Mouse (Mus musculus): Measurements from ENCODE around the gene Mrpl3. TPM values are rescaled to one million over a fixed set of nuclear protein-coding genes. Genes with fewer than 3 reads are reported as not detected.

The Mrpl3 gene
- 114 and 115 TPM in 2 replicates for polyA plus RNA-seq (2016; fragmentation: Nextera tagmentation; extraction: Ambion mirVana)

- Histone ChIP-seq H3K4me2 (replicated peaks) (peak within 1 kb of the TSS; percentile 79), H3K9ac (peak within 1 kb of the TSS; percentile 95), H3K4me3 (peak within 1 kb of the TSS; percentile 97), H3K36me3 (peaks cover 31% of the 10 kb centered on the region), H3K4me1 (peaks cover 8% of the 10 kb centered on the region; the same call in 1 of the 2 replicates), H3K27me3 (replicated peaks) (no peaks in the 10 kb centered on the region), H3K9me3 (no peaks in the 10 kb centered on the region), H3K27ac (no peak within 1 kb of the TSS)
- ATAC-seq (ENCODE audit: low FRiP score, low read depth): peak; percentile 90
- WGBS: under 1% methylated on average over 31 of the region's 31 CpGs
Measured at GRCm38 (mm10) chr9:105053147-105053557, at the start of gene Mrpl3. Mrpl3 (plus strand) TSS chr9:105053239.

GRCm38 (mm10) chr9:105010721-105011120 is 42.3 kb upstream of the Mrpl3 start:
- WGBS: 38% methylated on average over 2 of the region's 2 CpGs
- no peak overlapping the region for H3K27ac ChIP-seq
- H3K36me3 ChIP-seq: no peaks in the 10 kb centered on the region
- no peak for ATAC-seq (ENCODE audit: low FRiP score, low read depth)
- no peaks in the 10 kb centered on the region for H3K9me3 ChIP-seq
- H3K4me2 ChIP-seq (replicated peaks): no peak overlapping the region
- H3K4me3 ChIP-seq: no peak overlapping the region
- no peak overlapping the region for H3K9ac ChIP-seq
- H3K27me3 ChIP-seq (replicated peaks): no peaks in the 10 kb centered on the region
- no peaks in the 10 kb centered on the region for H3K4me1 ChIP-seq

- no peak overlapping the region for H3K4me2 ChIP-seq (replicated peaks)
- no peak overlapping the region for H3K9ac ChIP-seq
- H3K36me3 ChIP-seq: no peaks in the 10 kb centered on the region
- no peak overlapping the region for H3K27ac ChIP-seq
- H3K9me3 ChIP-seq: no peaks in the 10 kb centered on the region
- no peaks in the 10 kb centered on the region for H3K4me1 ChIP-seq
- ATAC-seq (ENCODE audit: low FRiP score, low read depth): no peak
- WGBS: 91% methylated on average over 7 of the region's 7 CpGs
- H3K4me3 ChIP-seq: no peak overlapping the region
- no peaks in the 10 kb centered on the region for H3K27me3 ChIP-seq (replicated peaks)
Measured at GRCm38 (mm10) chr9:105018186-105018585, 34.9 kb upstream of the Mrpl3 start.

GRCm38 (mm10) chr9:105028311-105028710 is 24.7 kb upstream of the Mrpl3 start:
- no peaks in the 10 kb centered on the region for H3K4me1 ChIP-seq
- no peaks in the 10 kb centered on the region for H3K27me3 ChIP-seq (replicated peaks)
- no peak overlapping the region for H3K4me2 ChIP-seq (replicated peaks)
- ATAC-seq (ENCODE audit: low FRiP score, low read depth): no peak
- no peaks in the 10 kb centered on the region for H3K36me3 ChIP-seq
- no peak overlapping the region for H3K9ac ChIP-seq
- H3K4me3 ChIP-seq: no peak overlapping the region
- no peaks in the 10 kb centered on the region for H3K9me3 ChIP-seq
- 79% methylated on average over 3 of the region's 3 CpGs for WGBS
- no peak overlapping the region for H3K27ac ChIP-seq

- no peak overlapping the region for H3K27ac ChIP-seq
- no peaks in the 10 kb centered on the region for H3K36me3 ChIP-seq
- 92% methylated on average over 9 of the region's 9 CpGs for WGBS
- H3K9ac ChIP-seq: no peak overlapping the region
- H3K9me3 ChIP-seq: no peaks in the 10 kb centered on the region
- no peak overlapping the region for H3K4me3 ChIP-seq
- ATAC-seq (ENCODE audit: low FRiP score, low read depth): no peak
- H3K4me2 ChIP-seq (replicated peaks): no peak overlapping the region
- no peaks in the 10 kb centered on the region for H3K27me3 ChIP-seq (replicated peaks)
- no peaks in the 10 kb centered on the region for H3K4me1 ChIP-seq
Measured at GRCm38 (mm10) chr9:105032572-105032971, 20.5 kb upstream of the Mrpl3 start.

GRCm38 (mm10) chr9:105033641-105034040 is 19.4 kb upstream of the Mrpl3 start:
- 0 out of 2 replicates have a peak, but pooled peaks cover 2% of the 10 kb centered on the region for H3K27me3 ChIP-seq (replicated peaks)
- H3K4me3 ChIP-seq: no peak overlapping the region
- H3K27ac ChIP-seq: no peak overlapping the region
- no peak overlapping the region for H3K9ac ChIP-seq
- ATAC-seq (ENCODE audit: low FRiP score, low read depth): no peak
- 90% methylated on average over 7 of the region's 7 CpGs for WGBS
- H3K4me1 ChIP-seq: no peaks in the 10 kb centered on the region
- H3K9me3 ChIP-seq: no peaks in the 10 kb centered on the region
- no peaks in the 10 kb centered on the region for H3K36me3 ChIP-seq
- H3K4me2 ChIP-seq (replicated peaks): no peak overlapping the region

GRCm38 (mm10) chr9:105037847-105038246 is 15.2 kb upstream of the Mrpl3 start:
- H3K4me3 ChIP-seq: no peak overlapping the region
- H3K36me3 ChIP-seq: no peaks in the 10 kb centered on the region
- H3K9ac ChIP-seq: no peak overlapping the region
- no peak overlapping the region for H3K4me2 ChIP-seq (replicated peaks)
- no peak overlapping the region for H3K27ac ChIP-seq
- H3K4me1 ChIP-seq: no peaks in the 10 kb centered on the region
- H3K9me3 ChIP-seq: no peaks in the 10 kb centered on the region
- ATAC-seq (ENCODE audit: low FRiP score, low read depth): no peak
- H3K27me3 ChIP-seq (replicated peaks): 0 out of 2 replicates have a peak, but pooled peaks cover 4% of the 10 kb centered on the region
- WGBS: 83% methylated on average over 3 of the region's 3 CpGs

- Histone ChIP-seq H3K4me2 (replicated peaks) (no peak overlapping the region), H3K36me3 (no peaks in the 10 kb centered on the region), H3K4me3 (no peak overlapping the region), H3K27me3 (replicated peaks) (no peaks in the 10 kb centered on the region), H3K9ac (no peak overlapping the region), H3K27ac (no peak overlapping the region), H3K9me3 (no peaks in the 10 kb centered on the region), H3K4me1 (no peaks in the 10 kb centered on the region)
- ATAC-seq (ENCODE audit: low FRiP score, low read depth): no peak
- WGBS: 80% methylated on average over 7 of the region's 7 CpGs
Measured at GRCm38 (mm10) chr9:105046014-105046413, 7.0 kb upstream of the Mrpl3 start.

- Histone ChIP-seq H3K36me3 (no peaks in the 10 kb centered on the region), H3K4me3 (no peak overlapping the region), H3K9ac (no peak overlapping the region), H3K9me3 (no peaks in the 10 kb centered on the region), H3K4me1 (no peaks in the 10 kb centered on the region), H3K27ac (no peak overlapping the region), H3K4me2 (replicated peaks) (no peak overlapping the region), H3K27me3 (replicated peaks) (no peaks in the 10 kb centered on the region)
- no peak for ATAC-seq (ENCODE audit: low FRiP score, low read depth)
- 51% methylated on average over 10 of the region's 10 CpGs for WGBS
Measured at GRCm38 (mm10) chr9:105048351-105048750, 4.7 kb upstream of the Mrpl3 start.

GRCm38 (mm10) chr9:105049636-105050035 is 3.4 kb upstream of the Mrpl3 start:
- H3K27ac ChIP-seq: no peak overlapping the region
- no peak overlapping the region for H3K4me3 ChIP-seq
- WGBS: 57% methylated on average over 2 of the region's 2 CpGs
- no peaks in the 10 kb centered on the region for H3K36me3 ChIP-seq
- no peak for ATAC-seq (ENCODE audit: low FRiP score, low read depth)
- no peak overlapping the region for H3K4me2 ChIP-seq (replicated peaks)
- peaks cover 8% of the 10 kb centered on the region; the same call in 1 of the 2 replicates for H3K4me1 ChIP-seq
- H3K9me3 ChIP-seq: no peaks in the 10 kb centered on the region
- H3K27me3 ChIP-seq (replicated peaks): no peaks in the 10 kb centered on the region
- no peak overlapping the region for H3K9ac ChIP-seq

GRCm38 (mm10) chr9:105050257-105050656 is 2.8 kb upstream of the Mrpl3 start:
- no peak for ATAC-seq (ENCODE audit: low FRiP score, low read depth)
- Histone ChIP-seq H3K4me2 (replicated peaks) (no peak overlapping the region), H3K4me1 (peaks cover 8% of the 10 kb centered on the region; the same call in 1 of the 2 replicates), H3K27me3 (replicated peaks) (no peaks in the 10 kb centered on the region), H3K9me3 (no peaks in the 10 kb centered on the region), H3K36me3 (peaks cover 4% of the 10 kb centered on the region; the same call in 1 of the 2 replicates), H3K4me3 (no peak overlapping the region), H3K9ac (no peak overlapping the region), H3K27ac (no peak overlapping the region)
- WGBS: 74% methylated on average over 2 of the region's 2 CpGs

GRCm38 (mm10) chr9:105053812-105054211 is 773 bp downstream of the Mrpl3 start:
- peaks cover 37% of the 10 kb centered on the region for H3K36me3 ChIP-seq
- H3K9me3 ChIP-seq: no peaks in the 10 kb centered on the region
- H3K9ac ChIP-seq: peak overlapping the region; percentile 95
- H3K4me2 ChIP-seq (replicated peaks): peak overlapping the region; percentile 79
- H3K4me3 ChIP-seq: peak overlapping the region; percentile 97
- no peak for ATAC-seq (ENCODE audit: low FRiP score, low read depth)
- no peaks in the 10 kb centered on the region for H3K27me3 ChIP-seq (replicated peaks)
- H3K4me1 ChIP-seq: peaks cover 8% of the 10 kb centered on the region; the same call in 1 of the 2 replicates
- 58% methylated on average over 4 of the region's 4 CpGs for WGBS
- H3K27ac ChIP-seq: no peak overlapping the region

- Histone ChIP-seq H3K4me1 (no peaks in the 10 kb centered on the region), H3K36me3 (peaks cover 52% of the 10 kb centered on the region), H3K4me2 (replicated peaks) (no peak overlapping the region), H3K4me3 (no peak overlapping the region), H3K9ac (no peak overlapping the region), H3K27ac (no peak overlapping the region), H3K27me3 (replicated peaks) (no peaks in the 10 kb centered on the region), H3K9me3 (no peaks in the 10 kb centered on the region)
- ATAC-seq (ENCODE audit: low FRiP score, low read depth): no peak
- WGBS: 89% methylated on average over 10 of the region's 10 CpGs
Measured at GRCm38 (mm10) chr9:105069106-105069505, 16.1 kb downstream of the Mrpl3 start.
